Mouse (Mus musculus) kidney, embryonic 14.5 days (tissue): ENCODE results near the gene Mob3b. TPM values are rescaled to one million over a fixed set of nuclear protein-coding genes. Genes with fewer than 3 reads are reported as not detected.

ENCODE experiments used
- ATAC-seq: fragments of 200-750 bp; cut with Nextera tagmentation; 2 replicates; pipeline ENCODE4 v1.8.0; 2017; ENCODE audit warnings: moderate number of reproducible peaks, mild to moderate bottlenecking, moderate TSS enrichment, moderate library complexity; ENCODE audit not compliant: low FRiP score, low TSS enrichment
- H3K27ac ChIP-seq: fragments of 300-500 bp; sonication (generic); 2 replicates; pipeline ENCODE4 v1.5.1; 2014; ENCODE audit warnings: low read depth, mild to moderate bottlenecking, low read length, moderate library complexity, mixed read lengths
- H3K27me3 ChIP-seq: fragments of 300-500 bp; sonication (generic); 2 replicates; pipeline ENCODE4 v1.6.1; 2014; ENCODE audit warnings: mild to moderate bottlenecking, low read length; ENCODE audit not compliant: control insufficient read depth, insufficient read depth
- H3K36me3 ChIP-seq: fragments of 300-500 bp; sonication (generic); 2 replicates; pipeline ENCODE4 v1.6.1; 2014; ENCODE audit warnings: low read length, mixed read lengths; ENCODE audit not compliant: control insufficient read depth, insufficient read depth
- H3K4me1 ChIP-seq: fragments of 300-500 bp; sonication (generic); 2 replicates; pipeline ENCODE4 v1.6.1; 2014; ENCODE audit warnings: low read length, mixed read lengths; ENCODE audit not compliant: control insufficient read depth, insufficient read depth
- H3K4me2 ChIP-seq: fragments of 300-500 bp; sonication (generic); replicated peaks from 2 replicates; pipeline ENCODE4 v1.6.1; 2014; ENCODE audit warnings: low read depth, mild to moderate bottlenecking, low read length
- H3K4me3 ChIP-seq: fragments of 300-500 bp; sonication (generic); 2 replicates; pipeline ENCODE4 v1.5.1; 2014; ENCODE audit warnings: mild to moderate bottlenecking, low read length
- H3K9ac ChIP-seq: fragments of 300-500 bp; sonication (generic); 2 replicates; pipeline ENCODE4 v1.6.1; 2014; ENCODE audit warnings: low read depth, mild to moderate bottlenecking, low read length, moderate library complexity
- H3K9me3 ChIP-seq: fragments of 300-500 bp; sonication (generic); 2 replicates; pipeline ENCODE4 v1.6.1; 2016; ENCODE audit warnings: low read length; ENCODE audit not compliant: control insufficient read depth
- WGBS: fragments of 180-500 bp; shearing (Covaris S2); extraction: QIAGEN DNeasy Blood & Tissue Kit; methylation state at CpG from one replicate; pipeline ENCODE4 v1.1.7; 2014; 5-methylcytosine and 5-hydroxymethylcytosine counted together
- polyA plus RNA-seq: library from polyadenylated mRNA; unstranded; fragments of >200 nt; fragmentation: Nextera tagmentation; extraction: Ambion mirVana; gene quantifications from 2 replicates; pipeline ENCODE4 v1.2.1, GENCODE M21; 2014

Gene Mob3b
- polyA plus RNA-seq, 1 experiment from 2014 or later = 13.3 TPM

DNA sequence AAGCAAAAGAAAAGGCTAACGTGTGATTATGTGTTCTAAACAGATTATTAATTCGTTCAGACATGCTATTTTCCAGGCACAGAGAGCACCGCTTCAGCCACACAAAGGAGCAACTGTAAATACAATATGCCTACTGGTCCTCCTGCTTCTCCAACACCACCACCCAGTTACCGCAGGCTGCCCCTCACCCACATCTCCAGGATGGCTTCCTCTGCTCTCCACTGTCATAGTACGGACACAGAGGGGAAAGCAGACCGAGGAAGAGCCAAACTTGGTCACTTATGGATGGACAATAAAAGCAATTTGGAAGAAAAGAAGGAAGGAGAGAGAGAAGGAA is 163.7 kb downstream of the Mob3b start:
- no peak overlapping the region for H3K9ac ChIP-seq
- H3K4me3 ChIP-seq = no peak overlapping the region
- WGBS = 49% methylated on average over 6 of the region's 6 CpGs
- no peak for ATAC-seq
- no peaks in the 10 kb centered on the region for H3K9me3 ChIP-seq
- H3K27ac ChIP-seq = 0 out of 2 replicates have a peak overlapping the region, but pooled peaks have one; percentile 12
- 0 out of 2 replicates have a peak overlapping the region, but pooled peaks have one; percentile 10 for H3K4me2 ChIP-seq
- H3K4me1 ChIP-seq = peaks cover 16% of the 10 kb centered on the region; the same call in 1 of the 2 replicates
- H3K36me3 ChIP-seq = no peaks in the 10 kb centered on the region
- no peaks in the 10 kb centered on the region for H3K27me3 ChIP-seq

GRCm38 (mm10) chr4:34992866-34993638 is 164.2 kb downstream of the Mob3b start:
- no peak overlapping the region for H3K4me3 ChIP-seq
- ATAC-seq = peak; percentile 80
- 0 out of 2 replicates have a peak overlapping the region, but pooled peaks have one; percentile 10 for H3K4me2 ChIP-seq
- no peaks in the 10 kb centered on the region for H3K36me3 ChIP-seq
- H3K9me3 ChIP-seq = no peaks in the 10 kb centered on the region
- peaks cover 16% of the 10 kb centered on the region; the same call in 1 of the 2 replicates for H3K4me1 ChIP-seq
- H3K9ac ChIP-seq = no peak overlapping the region
- no peaks in the 10 kb centered on the region for H3K27me3 ChIP-seq
- WGBS = 38% methylated on average over 22 of the region's 22 CpGs
- no peak overlapping the region for H3K27ac ChIP-seq

GRCm38 (mm10) chr4:34991891-34992865 is 165.1 kb downstream of the Mob3b start:
- Histone ChIP-seq H3K9me3 (no peaks in the 10 kb centered on the region), H3K27ac (no peak overlapping the region), H3K4me3 (no peak overlapping the region), H3K27me3 (no peaks in the 10 kb centered on the region), H3K36me3 (no peaks in the 10 kb centered on the region), H3K4me2 (0 out of 2 replicates have a peak overlapping the region, but pooled peaks have one; percentile 8), H3K4me1 (peaks cover 16% of the 10 kb centered on the region; the same call in 1 of the 2 replicates), H3K9ac (no peak overlapping the region)
- WGBS = 72% methylated on average over 22 of the region's 22 CpGs
- no peak for ATAC-seq

- no peak overlapping the region for H3K4me2 ChIP-seq
- H3K27me3 ChIP-seq = no peaks in the 10 kb centered on the region
- ATAC-seq = 0 out of 2 replicates have a peak, but pooled peaks have one; percentile 25
- H3K9ac ChIP-seq = no peak overlapping the region
- H3K9me3 ChIP-seq = no peaks in the 10 kb centered on the region
- WGBS = 38% methylated on average over 10 of the region's 10 CpGs
- H3K36me3 ChIP-seq = no peaks in the 10 kb centered on the region
- H3K27ac ChIP-seq = no peak overlapping the region
- H3K4me3 ChIP-seq = no peak overlapping the region
- peaks cover 16% of the 10 kb centered on the region; the same call in 1 of the 2 replicates for H3K4me1 ChIP-seq
Measured at GRCm38 (mm10) chr4:34991116-34991515, 166.2 kb downstream of the Mob3b start.

GRCm38 (mm10) chr4:34990659-34991058 is 166.6 kb downstream of the Mob3b start:
- ATAC-seq = no peak

GRCm38 (mm10) chr4:34987568-34987967 is 169.7 kb downstream of the Mob3b start:
- no peak overlapping the region for H3K4me3 ChIP-seq
- H3K4me1 ChIP-seq = peaks cover 4% of the 10 kb centered on the region; the same call in 1 of the 2 replicates
- H3K9me3 ChIP-seq = no peaks in the 10 kb centered on the region
- H3K9ac ChIP-seq = no peak overlapping the region
- WGBS = 94% methylated on average over 4 of the region's 4 CpGs
- no peak for ATAC-seq
- no peak overlapping the region for H3K4me2 ChIP-seq
- H3K27me3 ChIP-seq = no peaks in the 10 kb centered on the region
- no peak overlapping the region for H3K27ac ChIP-seq
- no peaks in the 10 kb centered on the region for H3K36me3 ChIP-seq

More at GRCm38 (mm10) chr4:34990659-34991058, 166.6 kb downstream of the Mob3b start:
- no peak overlapping the region for H3K9ac ChIP-seq
- H3K4me2 ChIP-seq = no peak overlapping the region
- no peaks in the 10 kb centered on the region for H3K27me3 ChIP-seq
- H3K36me3 ChIP-seq = no peaks in the 10 kb centered on the region
- no peak overlapping the region for H3K4me3 ChIP-seq
- peaks cover 16% of the 10 kb centered on the region; the same call in 1 of the 2 replicates for H3K4me1 ChIP-seq
- no peaks in the 10 kb centered on the region for H3K9me3 ChIP-seq
- H3K27ac ChIP-seq = no peak overlapping the region
- 71% methylated on average over 9 of the region's 9 CpGs for WGBS

DNA sequence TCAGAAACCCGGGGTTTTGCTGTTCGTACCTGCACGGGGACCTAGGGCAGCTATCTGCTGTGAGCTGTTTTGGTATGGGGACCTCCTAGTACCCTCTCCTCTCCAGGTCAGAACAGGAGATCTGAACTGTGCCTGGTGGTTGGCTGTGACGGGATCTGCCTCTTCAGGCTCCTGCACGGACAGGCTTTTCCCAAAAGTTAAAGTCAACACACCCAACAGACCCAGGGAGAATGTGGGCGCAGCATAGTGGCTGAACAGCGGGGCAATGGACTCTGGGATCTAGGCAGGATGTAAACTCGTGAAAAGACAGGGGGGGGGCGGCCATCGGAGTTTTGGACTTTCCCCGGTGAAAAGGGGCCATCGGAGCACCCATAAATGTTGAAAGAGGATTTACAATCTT is 170.2 kb downstream of the Mob3b start:
- no peak overlapping the region for H3K9ac ChIP-seq
- WGBS = 69% methylated on average over 12 of the region's 12 CpGs
- H3K4me1 ChIP-seq = 0 out of 2 replicates have a peak, but pooled peaks cover 3% of the 10 kb centered on the region
- no peaks in the 10 kb centered on the region for H3K36me3 ChIP-seq
- no peak overlapping the region for H3K4me3 ChIP-seq
- H3K27me3 ChIP-seq = no peaks in the 10 kb centered on the region
- no peaks in the 10 kb centered on the region for H3K9me3 ChIP-seq
- H3K27ac ChIP-seq = no peak overlapping the region
- no peak overlapping the region for H3K4me2 ChIP-seq
- no peak for ATAC-seq

DNA sequence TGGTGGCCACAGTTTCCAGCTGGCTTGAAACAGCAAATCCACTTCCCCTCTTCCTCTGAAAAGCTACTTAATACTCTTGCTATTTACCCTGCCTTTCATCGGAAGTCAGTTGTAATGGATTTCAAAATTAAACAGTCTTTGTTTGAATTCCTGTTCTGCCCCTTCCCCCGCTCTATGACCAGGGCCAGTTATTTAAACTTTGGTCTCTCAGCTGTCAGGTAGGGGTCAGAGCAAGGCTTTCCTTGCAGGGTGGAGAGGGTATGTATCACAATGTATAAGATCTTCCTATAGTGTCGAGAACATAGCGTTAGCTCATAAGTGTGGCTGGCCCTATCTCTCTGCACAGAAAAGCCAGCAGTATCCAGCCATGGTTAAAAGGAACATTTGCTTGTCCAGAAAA is 170.6 kb downstream of the Mob3b start:
- Histone ChIP-seq H3K27me3 (no peaks in the 10 kb centered on the region), H3K9ac (no peak overlapping the region), H3K4me1 (0 out of 2 replicates have a peak, but pooled peaks cover 3% of the 10 kb centered on the region), H3K4me2 (no peak overlapping the region), H3K27ac (no peak overlapping the region), H3K36me3 (no peaks in the 10 kb centered on the region), H3K4me3 (no peak overlapping the region), H3K9me3 (no peaks in the 10 kb centered on the region)
- 62% methylated on average over 4 of the region's 4 CpGs for WGBS
- ATAC-seq = no peak
